Mouse (Mus musculus): ENCODE measurements around the gene Olfr315.
"Not testable (repeated sequence)": the region's sequence is repeated elsewhere in the genome, so short reads cannot be mapped to it uniquely, and the experiment has no call there.

Olfr315 gene

DNA sequence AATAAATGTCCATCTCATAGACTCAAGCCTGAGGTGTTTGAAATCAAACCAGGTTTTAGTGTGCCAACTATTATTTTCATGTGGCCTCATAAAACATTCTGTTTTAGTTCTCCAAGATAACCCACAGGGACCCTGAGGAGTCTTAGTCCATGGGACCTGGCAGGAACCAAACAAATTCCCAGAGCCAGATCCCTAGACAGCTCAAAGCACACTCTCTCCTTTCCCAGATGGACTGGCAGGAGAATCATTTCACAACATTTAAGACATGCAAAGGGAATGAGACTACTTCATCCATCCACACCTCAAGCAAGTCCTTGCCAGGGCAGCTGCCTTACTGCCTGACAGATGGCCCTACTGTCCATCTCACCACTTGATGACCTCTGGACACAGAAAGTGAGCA, 55.9 kb downstream of the Olfr315 start, which contains the start of gene Olfr312:
Olfr312 (plus strand) TSS at position 301 of the 400 bp plus-strand sequence.
- not testable (repeated sequence) for DNase-seq

DNA sequence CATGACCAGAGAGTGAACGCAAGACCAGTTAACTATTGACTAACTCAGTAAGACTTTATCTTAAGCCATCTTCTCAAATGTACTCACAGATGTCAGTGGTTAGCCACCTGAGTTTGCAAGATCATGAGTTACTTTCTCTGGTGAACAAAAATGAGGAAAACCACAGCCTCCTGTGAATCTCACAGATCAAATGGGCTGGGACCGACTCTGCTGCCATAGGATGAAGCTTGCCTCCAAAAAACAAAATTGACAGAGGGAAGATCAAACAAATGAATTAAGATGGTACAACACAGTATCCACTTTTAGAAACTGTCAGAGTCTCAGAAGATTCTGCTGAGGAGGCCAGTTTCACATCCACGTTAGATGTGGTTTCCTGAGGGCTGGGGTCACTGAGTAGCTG, 56.8 kb downstream of the Olfr315 start:
- DNase-seq, result no peak
